Mouse (Mus musculus): Measurements from ENCODE around the gene Prune1. TPM values are rescaled to one million over a fixed set of nuclear protein-coding genes. Genes with fewer than 3 reads are reported as not detected.

The Prune1 gene
- total RNA-seq, 2 experiments from 2014 or later, result 25.5 to 25.6 TPM

DNA sequence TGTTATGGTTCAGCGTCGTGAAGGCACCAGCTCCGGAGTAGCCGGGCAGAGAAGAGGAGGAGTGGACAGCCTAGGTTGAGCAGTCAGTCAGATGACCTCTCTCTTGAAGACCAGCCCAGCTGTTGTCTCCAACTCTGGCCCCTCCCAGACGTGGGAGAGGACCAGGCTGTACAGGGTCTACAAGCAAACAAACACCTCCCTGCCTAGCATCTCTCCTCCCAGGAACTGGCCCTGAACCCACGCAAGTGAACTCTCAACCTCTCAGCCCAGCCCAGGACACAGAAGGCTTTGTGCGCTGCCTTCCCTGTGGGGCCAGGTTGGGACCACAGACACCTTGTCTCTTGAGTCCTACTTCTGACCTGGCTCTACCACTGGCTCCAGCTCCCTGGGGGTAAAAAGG is 25.2 kb upstream of the Prune1 start, which contains the start of gene Anxa9:
Gene Anxa9, minus strand, starts transcription at position 77 of the 400 bp plus-strand sequence.
- DNase-seq, result peak in 1 of 2 experiments; percentile 36

DNA sequence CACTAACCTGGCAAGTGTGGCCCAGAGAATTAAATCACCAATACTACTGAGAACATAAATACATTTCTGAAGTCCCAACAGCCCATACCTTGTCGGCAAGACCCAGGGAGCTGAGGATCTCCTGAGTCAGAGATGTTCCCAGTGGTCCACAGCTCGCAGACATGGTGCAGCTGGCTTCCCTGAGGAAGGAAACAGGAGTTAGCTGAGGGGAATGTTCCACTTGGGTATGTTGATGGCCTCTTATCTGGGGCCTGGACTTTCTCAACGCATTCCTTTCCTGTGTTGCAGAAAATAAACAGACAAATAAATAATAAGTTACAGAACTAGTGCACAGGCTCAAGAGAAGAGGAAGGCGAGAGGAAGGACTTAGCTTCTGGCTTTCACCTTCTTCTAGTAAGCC is 24.4 kb upstream of the Prune1 start:
- no peak for DNase-seq

DNA sequence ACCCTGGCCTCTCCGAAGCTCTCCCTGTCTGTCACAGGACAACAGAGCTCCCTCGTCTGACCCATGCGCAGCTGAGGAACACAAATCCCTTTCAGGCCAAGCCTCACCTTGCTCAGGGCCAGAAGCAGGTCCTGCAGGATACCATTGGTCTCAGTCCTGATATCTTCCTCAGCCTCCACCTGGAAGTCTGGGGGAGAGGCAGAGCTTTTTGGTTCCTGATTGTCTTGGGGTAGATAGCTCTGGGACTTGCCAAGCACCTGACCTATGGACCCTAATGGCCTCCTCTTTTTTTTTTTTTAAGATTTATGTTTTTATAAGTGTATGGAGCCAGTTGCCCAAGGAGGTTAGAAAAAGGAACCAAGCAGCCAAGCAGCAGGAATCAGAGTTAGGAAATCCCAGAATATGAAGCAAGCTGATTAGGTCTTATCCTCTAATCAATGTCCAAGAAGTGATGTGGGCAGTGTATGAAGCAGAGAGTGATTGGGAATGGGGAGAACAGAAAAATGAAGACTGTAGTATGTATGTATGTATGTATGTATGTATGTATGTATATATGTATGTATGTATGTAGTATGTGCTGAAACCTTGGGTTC is 19.4 kb upstream of the Prune1 start:
- DNase-seq, result no peak

DNA sequence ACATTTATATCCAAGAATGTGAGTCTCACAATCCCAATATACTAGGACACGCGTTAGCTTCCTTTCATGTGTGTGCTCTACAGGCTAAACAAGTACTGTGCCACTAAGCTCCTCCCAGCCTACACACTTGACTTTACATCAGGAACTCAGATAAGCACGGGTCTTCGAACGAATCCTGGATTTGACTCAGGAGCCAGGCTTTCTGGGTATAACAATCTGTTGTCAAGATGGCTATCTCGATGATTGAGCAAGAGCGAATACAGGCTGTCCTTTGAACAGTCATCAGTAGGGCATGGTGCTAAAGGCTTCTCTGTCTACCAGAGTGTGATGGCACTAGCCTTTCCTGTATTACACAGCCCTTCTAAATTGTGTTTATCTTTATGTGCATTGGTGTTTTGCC is 16.1 kb upstream of the Prune1 start:
- peak in 1 of 2 experiments; percentile 2 for DNase-seq

DNA sequence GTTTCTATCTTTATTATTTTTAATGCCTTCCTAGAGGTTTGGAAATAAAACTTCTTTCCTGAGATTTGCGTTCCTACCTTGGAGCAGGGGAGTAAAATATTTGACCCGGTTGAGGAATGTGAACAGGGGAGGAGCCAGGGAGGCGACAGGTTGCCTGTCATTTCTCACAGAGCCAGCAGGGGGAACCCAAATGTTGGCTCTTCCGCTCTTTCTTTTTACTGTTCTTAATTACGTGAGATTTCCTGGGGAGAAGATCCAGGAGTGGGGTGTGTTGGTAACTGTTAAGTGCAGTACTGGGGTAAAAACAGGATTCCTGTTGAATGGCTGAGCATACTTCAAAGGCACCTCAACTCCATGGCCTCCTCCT is 14.2 kb upstream of the Prune1 start:
- peak; percentile 54 to 57 for DNase-seq

DNA sequence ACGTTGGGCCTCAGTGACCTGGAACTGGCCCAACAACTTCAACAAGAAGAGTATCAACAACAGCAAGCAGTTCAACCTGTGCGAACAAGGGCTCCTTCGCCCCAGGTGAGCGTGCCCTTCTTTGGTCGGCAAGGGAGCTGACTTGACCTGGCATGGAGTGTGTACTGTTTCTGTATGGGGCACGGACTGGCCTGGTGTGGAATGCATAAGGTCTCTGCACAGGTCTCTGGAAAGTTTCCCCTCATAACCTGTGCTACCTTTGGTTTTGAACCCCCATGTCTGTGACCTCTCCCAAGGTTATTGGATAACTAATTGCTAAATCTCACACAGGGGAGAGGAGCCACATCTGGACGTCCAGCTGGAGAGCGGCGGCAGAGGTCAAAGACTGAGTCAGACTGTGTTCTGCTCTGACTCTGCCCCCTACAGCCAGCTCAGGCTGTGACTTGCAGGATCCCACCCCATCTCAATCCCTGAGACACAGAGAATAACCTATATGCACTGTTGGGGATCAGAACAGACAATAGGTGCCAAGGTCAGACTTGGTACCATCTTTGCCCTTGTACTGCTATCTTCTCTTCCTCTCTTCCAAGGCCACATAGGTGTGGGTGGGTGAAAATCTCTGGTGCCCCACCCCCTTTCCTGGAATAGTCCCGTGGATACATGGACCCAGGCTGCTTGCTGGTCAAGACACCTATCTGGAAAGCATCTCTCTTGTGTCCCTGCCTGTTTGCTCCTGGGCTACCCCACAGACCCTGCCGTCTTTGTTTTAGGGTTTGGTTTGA is 13.6 kb upstream of the Prune1 start:
- DNase-seq, result no peak

DNA sequence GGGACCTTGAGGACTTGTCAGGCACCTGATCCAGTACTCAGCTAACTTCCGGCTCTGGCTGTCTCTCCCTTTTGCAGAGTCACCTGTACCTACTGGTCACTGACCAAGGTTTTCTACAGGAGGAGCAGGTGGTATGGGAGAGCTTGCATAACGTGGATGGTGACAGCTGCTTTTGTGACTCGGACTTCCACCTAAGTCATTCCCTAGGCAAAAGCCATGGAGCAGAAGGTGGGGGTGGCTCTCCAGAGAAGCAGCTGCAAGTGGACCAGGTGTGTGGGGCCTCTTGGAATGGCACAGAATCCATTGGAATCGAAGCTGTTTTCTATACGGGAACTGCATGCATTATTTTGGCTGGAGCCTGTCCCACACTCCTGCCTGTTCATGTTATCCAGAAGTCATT is 12.8 kb upstream of the Prune1 start:
- DNase-seq, result no peak

DNA sequence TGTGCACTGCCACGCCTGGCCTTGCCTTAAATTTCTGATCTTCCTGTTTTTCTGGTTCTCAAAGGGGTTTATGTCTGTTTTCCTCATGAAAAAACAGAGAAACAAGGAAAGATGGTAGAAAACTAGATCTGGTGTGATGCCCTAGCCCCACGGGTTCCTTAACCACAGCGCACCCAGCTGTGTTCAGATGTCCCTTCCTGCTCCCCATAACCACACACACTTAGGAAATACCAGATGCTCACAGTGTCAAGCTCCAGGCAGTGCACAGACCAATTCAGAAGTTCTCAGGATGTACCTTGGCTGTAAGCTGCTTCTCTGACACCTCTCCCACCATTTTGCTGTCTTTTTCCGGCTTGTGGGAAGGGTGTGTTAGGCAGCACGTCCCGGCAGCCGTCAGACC is 12.4 kb upstream of the Prune1 start:
- no peak for DNase-seq

DNA sequence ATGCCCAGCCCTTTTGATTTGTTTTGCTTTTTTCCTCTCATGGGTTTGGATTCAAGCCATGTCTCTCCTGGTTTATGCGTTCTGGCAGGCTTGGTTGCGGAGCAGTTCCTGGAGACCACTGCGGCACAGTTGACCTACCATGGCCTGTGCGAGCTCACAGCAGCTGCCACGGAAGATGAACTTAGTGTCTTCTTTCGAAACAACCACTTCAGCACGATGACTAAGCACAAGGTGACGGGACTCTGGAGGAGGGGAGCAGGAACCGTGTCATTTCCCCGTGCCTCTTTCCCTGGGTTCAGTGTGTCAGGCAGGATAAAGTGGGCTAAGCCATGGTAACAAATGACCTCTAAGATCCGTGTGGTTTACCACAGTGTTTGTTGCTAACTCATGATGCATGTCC is 11.7 kb upstream of the Prune1 start:
- DNase-seq, result no peak

DNA sequence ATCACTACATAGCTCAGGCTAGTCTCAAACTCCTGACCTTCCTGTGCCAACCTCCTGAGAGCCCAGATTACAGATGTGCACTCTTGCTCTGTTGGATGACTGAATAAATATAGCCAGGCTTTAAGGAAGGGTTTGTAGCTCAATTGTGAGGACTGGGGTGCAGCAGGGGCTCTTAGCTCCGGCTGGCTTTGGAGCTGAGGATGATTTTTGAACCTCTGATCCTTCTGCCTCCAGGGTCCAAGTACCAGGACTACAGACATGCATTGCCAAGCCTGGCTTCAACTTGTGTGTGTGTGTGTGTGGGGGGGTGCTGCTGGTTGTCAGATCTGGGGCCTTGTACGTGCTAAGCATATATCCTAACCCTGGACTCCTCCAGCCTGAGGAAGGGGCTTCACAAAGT is 11.0 kb upstream of the Prune1 start:
- DNase-seq, result no peak

DNA sequence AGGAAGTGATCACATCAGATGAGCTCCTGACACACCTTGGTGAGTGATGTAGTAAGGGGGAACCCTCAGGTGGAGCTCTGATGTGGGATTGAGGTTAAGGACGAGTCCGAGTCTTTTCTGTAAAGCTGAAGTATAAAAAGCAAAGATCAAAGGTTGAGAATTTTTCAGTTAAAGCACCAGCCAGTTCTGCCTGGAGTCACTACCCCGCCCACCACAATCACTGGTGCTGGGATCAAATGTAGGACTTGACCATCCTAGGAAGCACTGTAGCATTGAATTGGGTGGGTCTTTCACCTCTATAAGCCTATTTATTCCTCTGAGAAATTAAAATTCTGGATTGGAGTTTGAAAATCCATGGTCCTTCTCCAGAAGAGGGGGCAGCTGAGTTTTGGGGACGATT is 9.2 kb upstream of the Prune1 start:
- no peak for DNase-seq

DNA sequence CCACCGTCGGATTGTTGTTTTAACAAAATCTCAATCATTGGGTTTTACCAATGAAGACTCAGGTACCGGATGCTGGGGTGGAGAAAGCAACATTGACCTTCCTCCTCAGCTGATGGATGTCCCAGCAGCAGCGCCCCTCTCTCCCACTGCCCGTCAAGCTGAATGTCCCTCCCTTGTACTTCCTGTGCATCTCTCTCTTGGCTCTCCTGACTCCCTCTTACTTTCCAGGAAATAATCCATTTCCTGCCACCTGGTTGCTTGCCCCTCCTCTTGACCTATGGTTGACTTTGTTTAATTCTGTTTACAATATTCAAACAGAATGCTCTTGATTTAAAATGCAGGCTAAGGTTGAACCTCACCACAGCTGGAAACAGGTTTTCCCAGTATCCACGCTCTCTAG is 8.3 kb upstream of the Prune1 start:
- no peak for DNase-seq

DNA sequence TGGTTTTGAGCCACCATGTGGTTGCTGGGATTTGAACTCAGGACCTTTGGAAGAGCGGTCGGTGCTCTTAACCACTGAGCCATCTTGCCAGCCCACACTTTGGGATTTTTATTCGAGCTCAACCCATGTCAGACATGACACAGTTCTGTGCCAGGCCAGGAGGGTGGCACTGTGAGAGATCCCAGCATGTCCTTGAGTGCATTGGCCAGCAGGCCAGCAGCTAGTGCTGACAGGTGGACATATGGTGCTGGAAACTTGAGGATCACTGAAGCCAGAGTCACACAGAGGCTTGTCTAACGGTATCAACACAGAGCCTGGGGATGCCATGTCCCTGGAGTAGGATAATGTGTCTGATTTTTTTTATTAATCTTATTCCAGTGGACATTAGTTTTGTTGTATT is 7.5 kb upstream of the Prune1 start:
- DNase-seq, result no peak

DNA sequence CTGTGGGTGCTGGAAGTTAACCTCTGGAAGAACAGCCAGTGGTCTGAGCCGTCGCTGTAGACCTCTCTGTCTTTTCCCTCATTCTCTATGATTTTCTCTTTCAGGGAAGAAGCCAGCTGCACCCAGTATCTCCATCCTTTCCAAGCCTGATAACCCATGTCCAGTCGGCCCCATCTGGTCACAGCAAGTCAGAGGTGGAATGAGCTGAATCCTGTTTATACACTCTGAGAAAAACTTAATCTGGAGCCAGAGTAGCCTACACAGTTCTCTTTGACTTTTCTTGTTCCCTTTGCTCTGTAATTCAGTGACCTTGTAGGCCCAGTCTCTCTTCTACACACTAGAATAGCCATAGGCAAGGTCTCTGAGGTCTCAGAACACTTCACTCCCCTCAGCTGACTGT is 5.7 kb upstream of the Prune1 start:
- DNase-seq, result no peak

DNA sequence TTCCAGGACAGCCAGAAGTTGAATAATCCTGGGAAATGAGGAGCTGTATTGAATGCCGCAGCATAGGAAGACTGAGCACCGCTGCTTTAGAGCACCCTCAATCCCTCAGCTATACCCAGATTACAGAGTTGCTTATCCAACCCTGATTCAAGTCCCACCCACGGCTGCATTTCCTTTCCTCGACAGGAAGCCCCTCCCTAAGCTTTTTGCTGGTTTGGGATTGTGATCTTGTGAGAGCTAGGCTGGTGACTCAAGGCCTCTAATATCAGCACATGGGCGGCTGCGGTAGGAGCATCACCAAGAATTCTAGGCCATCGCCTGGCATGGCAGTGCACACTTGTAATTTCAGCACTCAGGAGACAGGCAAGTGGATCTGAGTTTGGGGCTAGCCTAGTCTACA is 4.6 kb upstream of the Prune1 start:
- DNase-seq, result peak in 1 of 2 experiments; percentile 67

DNA sequence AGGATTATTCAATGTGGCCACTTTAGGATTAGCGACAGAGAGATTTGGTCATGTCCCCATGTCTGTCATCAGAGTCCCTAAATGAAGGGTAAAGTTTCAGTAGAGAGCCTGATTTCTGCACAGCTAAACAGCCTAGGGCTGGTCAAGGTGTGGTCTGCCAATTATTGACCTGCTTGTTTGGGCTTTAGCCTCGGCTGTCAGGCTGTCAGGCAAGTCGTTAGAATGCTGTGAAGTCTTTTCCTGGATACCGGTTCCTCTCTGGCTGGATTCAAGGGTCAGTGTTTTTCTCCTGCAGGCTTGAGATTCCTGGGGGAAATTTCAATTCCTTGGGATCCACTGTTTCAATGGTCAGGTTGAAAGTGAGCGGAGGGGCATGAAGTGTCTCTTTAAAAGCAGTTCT is 4.1 kb upstream of the Prune1 start:
- DNase-seq, result no peak

DNA sequence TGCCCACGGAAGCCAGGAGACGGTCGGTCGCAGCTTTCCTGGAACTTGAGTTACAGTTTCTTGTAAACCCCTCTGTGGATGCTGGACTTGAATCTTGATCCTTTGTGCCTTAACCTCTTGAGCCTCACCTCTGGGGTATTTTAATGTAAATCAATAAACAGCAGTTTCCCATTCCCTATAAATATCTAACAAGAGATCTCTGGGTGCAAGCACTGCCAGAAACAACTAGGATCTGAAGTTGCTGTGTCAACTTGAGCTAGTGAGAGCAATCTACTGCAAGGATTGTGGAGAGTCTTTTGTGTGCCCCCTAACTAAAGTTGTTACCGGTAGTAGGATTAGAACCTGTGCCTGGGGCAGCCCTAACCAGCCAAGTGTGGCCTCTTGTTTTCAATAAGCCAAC is 3.5 kb upstream of the Prune1 start:
- no peak for DNase-seq

DNA sequence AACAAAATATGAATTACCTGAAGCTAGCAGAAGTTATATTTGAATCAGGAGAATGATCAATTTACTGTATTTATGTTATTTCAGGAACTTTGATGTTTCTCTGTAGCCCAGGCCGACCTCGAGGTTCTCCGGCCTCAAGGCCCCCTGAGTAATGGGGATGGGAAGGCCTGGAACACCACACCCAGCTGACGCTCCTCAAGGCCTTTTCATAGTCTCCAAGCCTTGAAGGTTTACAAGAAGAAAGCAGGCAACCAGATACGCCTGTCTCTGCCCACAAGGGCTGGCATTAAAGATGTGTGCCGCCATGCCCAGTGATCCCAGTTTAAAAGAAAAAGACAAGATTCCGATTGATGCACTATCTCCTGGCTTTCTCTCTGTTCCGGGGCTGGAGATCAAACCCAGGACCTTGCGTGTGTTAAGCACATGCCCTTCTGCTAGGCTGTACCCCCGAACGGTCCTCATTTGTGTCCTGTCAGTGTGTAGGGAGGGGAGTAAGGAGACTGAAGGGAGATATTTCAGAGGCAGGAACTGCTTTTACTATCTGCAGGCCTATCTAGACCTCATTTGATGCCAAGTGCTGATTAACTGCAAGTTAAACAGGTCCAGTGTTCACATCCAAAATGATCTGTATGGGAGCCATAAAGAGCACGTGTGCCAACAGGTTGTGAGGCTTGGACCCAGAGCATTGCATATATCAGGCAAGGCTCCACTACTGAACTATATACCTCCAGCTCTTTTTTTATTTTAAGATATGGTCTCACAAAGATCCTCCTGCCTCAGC is 2.8 kb upstream of the Prune1 start:
- no peak for DNase-seq

DNA sequence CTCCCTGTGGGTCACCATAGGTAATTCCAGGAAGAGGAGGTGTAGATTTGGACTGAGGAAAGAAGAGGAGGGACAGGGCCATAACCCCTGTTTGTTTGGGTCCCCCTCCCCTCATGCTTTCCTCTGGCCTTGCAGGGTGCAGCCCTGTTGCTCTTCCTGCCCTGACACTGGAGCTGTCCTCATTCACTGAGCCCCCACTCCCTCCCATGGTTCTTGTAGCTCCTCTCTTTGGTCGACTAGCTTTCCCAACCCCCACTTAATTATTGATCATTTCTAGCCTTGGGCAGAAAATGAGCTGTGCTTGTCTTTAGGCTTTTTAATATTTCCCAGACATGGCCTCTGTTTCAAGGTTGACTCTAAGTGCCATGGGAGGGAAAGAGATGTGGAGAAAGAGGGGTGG is 2.2 kb upstream of the Prune1 start:
- DNase-seq, result no peak

DNA sequence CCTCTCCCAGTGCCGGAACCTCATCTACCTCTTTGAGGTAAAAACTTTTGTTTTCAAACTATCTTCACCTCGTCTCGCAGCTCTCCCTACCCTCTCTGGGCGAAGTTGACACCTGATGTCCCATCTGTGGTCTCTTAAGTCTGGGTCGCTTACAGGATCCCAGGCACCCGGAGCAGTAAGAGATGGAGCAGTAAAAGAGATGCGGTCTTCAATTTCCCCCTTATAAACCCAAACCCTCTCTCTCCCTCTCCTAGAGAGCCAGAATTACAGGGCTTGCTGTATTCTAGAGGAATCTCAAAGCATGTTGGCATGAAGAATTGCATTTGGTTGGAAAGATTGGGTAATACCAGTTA is 1.7 kb upstream of the Prune1 start:
- no peak for DNase-seq

DNA sequence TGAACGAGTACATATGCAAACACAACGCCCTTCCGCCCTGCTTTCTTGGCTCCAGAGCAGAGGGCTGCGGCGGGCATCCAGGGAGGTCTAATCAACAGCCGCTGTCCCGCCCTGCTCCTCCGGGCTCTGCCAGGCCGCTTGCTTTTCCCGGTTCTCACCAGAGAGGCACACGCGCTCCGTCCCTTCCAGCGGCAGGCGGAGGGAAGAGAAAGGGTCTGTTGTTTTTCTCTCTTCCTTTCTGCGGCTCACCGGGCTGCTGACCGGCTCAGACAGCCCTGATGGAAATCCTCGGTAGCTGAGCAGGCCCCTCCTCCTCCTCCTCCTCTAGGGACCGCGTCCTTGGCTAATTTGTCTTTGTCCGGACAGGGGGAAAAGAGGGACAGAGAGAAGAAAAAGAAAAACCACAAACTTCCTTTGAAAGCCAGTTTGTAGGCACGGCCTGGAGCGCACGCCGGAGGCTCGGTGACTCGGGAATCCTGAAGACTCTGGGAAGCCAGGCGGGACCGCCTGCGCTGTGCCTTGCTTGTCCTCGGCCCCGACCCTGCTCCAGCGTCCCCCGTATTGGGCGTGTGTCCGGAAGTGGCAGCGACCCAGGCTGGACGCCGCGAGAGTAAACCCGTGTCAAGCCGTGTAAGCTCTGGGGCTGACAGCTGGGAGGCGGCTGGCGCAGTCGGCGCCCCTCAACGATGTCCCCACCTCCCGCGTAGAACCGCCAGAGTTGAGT is 1.2 kb upstream of the Prune1 start:
- peak; percentile 90 for DNase-seq

DNA sequence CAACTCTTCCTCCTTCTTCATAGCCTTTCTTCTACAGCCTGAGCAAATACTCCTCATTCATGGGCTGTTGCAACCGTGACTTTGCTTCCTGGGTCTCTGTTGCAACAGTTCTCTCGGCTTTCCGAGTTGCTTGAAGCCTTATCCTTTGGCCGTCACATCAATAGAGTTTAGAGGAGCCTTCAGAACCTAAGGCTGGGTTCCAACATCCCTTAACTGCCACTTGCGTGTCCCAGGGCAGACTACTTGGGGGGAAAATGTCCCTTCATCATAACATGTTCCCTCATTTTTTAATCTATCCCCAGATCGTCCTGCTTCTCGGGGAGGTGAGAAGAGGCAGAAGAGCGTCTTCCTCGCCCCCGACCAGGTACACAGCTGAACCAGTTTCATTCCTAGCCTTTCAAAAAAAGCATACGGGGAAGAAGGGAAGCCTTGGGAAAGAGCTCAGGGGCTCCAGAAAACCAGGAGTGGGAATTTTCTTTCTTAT is 547 bp upstream of the Prune1 start:
- peak; percentile 66 to 73 for DNase-seq

DNA sequence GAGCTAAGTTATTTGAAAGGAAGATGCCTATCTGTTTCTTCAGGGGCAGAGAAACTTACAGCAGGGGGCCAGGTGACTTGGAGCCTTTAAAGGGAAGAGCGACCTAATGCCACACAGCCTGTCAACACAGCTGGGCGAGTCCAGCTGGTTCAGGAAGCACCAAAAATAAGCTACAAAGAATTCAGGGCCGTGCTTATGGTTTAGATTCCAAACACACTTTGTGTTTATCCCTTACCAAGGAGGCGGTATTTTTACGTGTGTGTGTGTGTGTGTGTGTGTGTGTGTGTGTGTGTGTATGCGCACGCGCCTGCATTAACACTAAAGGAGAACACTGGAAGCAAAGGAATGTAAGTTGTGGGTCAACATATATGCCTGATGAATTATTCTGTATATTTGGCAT is 1.1 kb downstream of the Prune1 start:
- DNase-seq, result peak in 1 of 2 experiments; percentile 58
